Mouse (Mus musculus): ENCODE results near the gene Gamt. TPM values are rescaled to one million over a fixed set of nuclear protein-coding genes. Genes with fewer than 3 reads are reported as not detected.

The Gamt gene
- polyA plus RNA-seq, 2 experiments, result 74.1 to 90.8 TPM

DNA sequence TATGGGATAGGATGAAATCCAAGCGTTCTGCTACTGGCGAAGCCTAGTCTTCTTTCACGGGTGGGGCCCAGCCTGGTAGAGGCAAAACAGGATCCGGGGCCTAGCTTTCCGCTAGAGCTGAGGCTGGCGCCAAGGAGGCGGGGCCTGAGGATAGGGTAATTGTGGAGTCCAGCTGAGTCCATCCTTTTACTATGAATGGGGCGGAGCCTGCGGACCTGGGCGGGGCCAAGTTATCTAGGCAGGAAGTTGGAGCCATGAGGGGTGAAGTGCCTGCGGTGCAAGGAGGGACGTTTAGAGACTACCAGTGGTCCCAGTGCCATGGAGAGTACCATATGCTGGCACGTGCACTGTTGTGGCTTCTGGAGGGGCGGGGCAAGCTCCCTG lies 765 bp upstream of the Gamt start:
- Histone ChIP-seq H3K27ac (replicated peaks; ENCODE audit: low read depth, low read length) (peak overlapping the region; percentile 95), H3K9ac (ENCODE audit: low read depth, low read length, severe bottlenecking) (peak overlapping the region; percentile 50), H3K9me3 (ENCODE audit: control insufficient read depth, low read length) (no peaks in the 10 kb centered on the region), H3K4me3 (replicated peaks; ENCODE audit: low read length) (peak overlapping the region; percentile 53), H3K27me3 (ENCODE audit: control insufficient read depth, insufficient read depth, low read length) (no peaks in the 10 kb centered on the region), H3K4me2 (replicated peaks; ENCODE audit: low read depth, low read length, severe bottlenecking) (peak overlapping the region; percentile 90), H3K36me3 (ENCODE audit: control insufficient read depth, insufficient read depth, low read length) (peaks cover 22% of the 10 kb centered on the region), H3K4me1 (ENCODE audit: control insufficient read depth, insufficient read depth, low read length) (peaks cover 22% of the 10 kb centered on the region)
- DNase-seq (ENCODE audit: low spot score) (peak; percentile 96), ATAC-seq (ENCODE audit: low FRiP score, low read depth) (peak; percentile 60)
- 2% methylated on average over 14 of the region's 14 CpGs for WGBS
- no peak for TF ChIP-seq POLR2A (IDR thresholded peaks at IDR 0.05; ENCODE audit: borderline replicate concordance, extremely low read depth, insufficient read depth, insufficient read length)

DNA sequence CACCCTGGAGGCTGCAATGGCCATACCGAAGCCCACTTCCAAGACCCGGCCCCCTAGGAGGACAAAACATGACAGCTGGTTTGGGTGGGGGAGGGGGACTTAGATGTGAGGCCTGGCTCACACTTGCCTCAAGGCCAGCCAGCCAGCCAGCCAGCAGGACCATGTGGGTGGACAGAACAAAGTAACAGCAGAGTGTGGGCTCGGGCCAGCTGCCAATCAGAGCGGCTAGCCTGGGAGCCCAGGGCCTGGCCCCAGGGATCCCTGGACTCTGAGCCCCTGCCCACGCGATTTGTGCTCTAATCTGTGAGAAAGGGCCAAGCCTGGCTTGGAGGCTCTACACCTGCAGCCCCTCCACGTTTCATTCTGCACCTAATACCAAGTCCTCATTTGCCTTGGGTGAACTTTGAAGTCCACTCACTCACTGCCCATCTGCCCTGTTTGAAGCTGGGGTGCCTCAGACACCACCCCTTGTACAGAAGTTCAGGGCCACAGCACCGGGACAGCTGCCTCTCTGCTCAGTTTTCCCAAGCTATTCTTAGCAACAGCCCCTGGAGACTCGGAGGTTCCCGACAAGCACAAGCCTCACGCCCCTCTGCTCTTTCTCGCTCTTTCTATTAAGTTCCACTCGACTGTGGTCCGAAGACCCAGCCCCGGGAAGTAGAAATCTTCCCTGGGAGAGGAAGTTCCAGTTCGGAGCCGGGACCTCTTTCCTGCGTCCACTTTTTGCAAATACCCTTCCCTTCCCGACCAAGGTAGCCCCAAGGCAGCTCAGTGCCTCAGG lies 761 bp downstream of the Gamt start:
- Histone ChIP-seq H3K36me3 (ENCODE audit: control insufficient read depth, insufficient read depth, low read length) (peaks cover 37% of the 10 kb centered on the region), H3K9me3 (ENCODE audit: control insufficient read depth, low read length) (no peaks in the 10 kb centered on the region), H3K27me3 (ENCODE audit: control insufficient read depth, insufficient read depth, low read length) (no peaks in the 10 kb centered on the region), H3K9ac (ENCODE audit: low read depth, low read length, severe bottlenecking) (peak overlapping the region; percentile 50), H3K4me2 (replicated peaks; ENCODE audit: low read depth, low read length, severe bottlenecking) (peak overlapping the region; percentile 90), H3K4me3 (replicated peaks; ENCODE audit: low read length) (peak overlapping the region; percentile 53), H3K27ac (replicated peaks; ENCODE audit: low read depth, low read length) (peak overlapping the region; percentile 95), H3K4me1 (ENCODE audit: control insufficient read depth, insufficient read depth, low read length) (peaks cover 13% of the 10 kb centered on the region)
- no peak for TF ChIP-seq POLR2A (IDR thresholded peaks at IDR 0.05; ENCODE audit: borderline replicate concordance, extremely low read depth, insufficient read depth, insufficient read length)
- 8% methylated on average over 19 of the region's 19 CpGs for WGBS
- peak; percentile 44 for DNase-seq (ENCODE audit: low spot score)
- ATAC-seq (ENCODE audit: low FRiP score, low read depth), result no peak

DNA sequence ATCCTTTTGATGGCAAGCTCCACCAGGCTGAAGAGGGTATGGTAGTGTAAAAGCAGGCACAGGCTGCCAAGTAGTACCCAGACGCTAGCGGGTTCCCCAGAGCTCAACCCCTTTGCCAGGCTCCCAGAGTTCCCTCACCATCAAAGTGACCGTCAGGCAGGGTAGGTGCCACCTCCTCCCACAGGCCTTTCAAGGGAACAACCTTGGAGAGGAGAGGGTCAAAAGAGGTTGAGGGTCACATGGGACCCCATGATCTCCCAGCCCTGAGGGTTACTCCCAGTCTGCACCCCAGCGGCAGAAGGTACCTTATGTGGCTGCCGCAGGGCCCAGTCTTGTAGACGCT lies 1.4 kb downstream of the Gamt start:
- Histone ChIP-seq H3K27ac (replicated peaks; ENCODE audit: low read depth, low read length) (no peak overlapping the region), H3K4me3 (replicated peaks; ENCODE audit: low read length) (peak overlapping the region; percentile 53), H3K27me3 (ENCODE audit: control insufficient read depth, insufficient read depth, low read length) (no peaks in the 10 kb centered on the region), H3K4me1 (ENCODE audit: control insufficient read depth, insufficient read depth, low read length) (peaks cover 13% of the 10 kb centered on the region), H3K9ac (ENCODE audit: low read depth, low read length, severe bottlenecking) (peak overlapping the region; percentile 50; the same call in 1 of the 2 replicates), H3K36me3 (ENCODE audit: control insufficient read depth, insufficient read depth, low read length) (peaks cover 43% of the 10 kb centered on the region), H3K4me2 (replicated peaks; ENCODE audit: low read depth, low read length, severe bottlenecking) (peak overlapping the region; percentile 90), H3K9me3 (ENCODE audit: control insufficient read depth, low read length) (no peaks in the 10 kb centered on the region)
- DNase-seq (ENCODE audit: low spot score) (no peak), ATAC-seq (ENCODE audit: low FRiP score, low read depth) (no peak)
- no peak for TF ChIP-seq POLR2A (IDR thresholded peaks at IDR 0.05; ENCODE audit: borderline replicate concordance, extremely low read depth, insufficient read depth, insufficient read length)
- 75% methylated on average over 6 of the region's 6 CpGs for WGBS

DNA sequence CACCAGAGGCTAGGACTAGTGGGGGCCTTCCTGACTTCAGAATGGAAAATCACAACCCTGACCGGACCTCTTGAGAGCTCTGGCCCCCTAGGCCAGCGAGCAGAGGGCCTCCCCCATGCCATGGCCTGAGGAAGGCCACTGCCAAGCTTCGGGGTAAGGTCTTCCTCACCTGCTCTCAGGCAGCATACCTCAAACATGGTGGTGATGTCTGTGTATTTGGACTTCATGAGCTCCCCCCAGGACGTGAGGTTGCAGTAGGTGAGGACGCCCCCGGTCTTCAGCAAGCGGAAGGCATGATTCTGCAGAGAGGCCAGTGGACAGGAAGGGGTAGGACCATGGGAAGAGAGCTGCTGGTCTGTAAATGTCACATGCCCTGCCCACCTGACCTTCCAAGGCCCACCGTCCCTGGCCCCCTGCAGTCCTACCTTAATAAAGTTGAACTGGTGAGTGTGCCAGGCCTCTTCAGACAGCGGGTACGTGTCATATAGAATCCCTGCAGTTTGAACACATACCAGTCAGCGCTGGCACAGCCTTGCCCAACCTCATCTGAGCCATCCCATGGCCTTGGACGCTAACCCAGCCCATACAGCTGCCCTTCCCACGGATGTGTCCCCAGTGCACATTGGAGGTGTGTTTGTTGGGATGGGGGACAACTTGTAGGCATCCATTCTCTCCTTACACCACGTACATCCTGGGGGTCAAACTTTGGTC lies 1.9 kb downstream of the Gamt start:
- H3K36me3 ChIP-seq (ENCODE audit: control insufficient read depth, insufficient read depth, low read length), result peaks cover 49% of the 10 kb centered on the region
- peak overlapping the region; percentile 53; the same call in 1 of the 2 replicates for H3K4me3 ChIP-seq (replicated peaks; ENCODE audit: low read length)
- no peak for ATAC-seq (ENCODE audit: low FRiP score, low read depth)
- H3K27me3 ChIP-seq (ENCODE audit: control insufficient read depth, insufficient read depth, low read length), result no peaks in the 10 kb centered on the region
- H3K9me3 ChIP-seq (ENCODE audit: control insufficient read depth, low read length), result no peaks in the 10 kb centered on the region
- DNase-seq (ENCODE audit: low spot score), result no peak
- WGBS, result 91% methylated on average over 14 of the region's 14 CpGs
- peaks cover 13% of the 10 kb centered on the region for H3K4me1 ChIP-seq (ENCODE audit: control insufficient read depth, insufficient read depth, low read length)
- no peak overlapping the region for H3K27ac ChIP-seq (replicated peaks; ENCODE audit: low read depth, low read length)
- no peak overlapping the region for H3K9ac ChIP-seq (ENCODE audit: low read depth, low read length, severe bottlenecking)
- no peak for TF ChIP-seq POLR2A (IDR thresholded peaks at IDR 0.05; ENCODE audit: borderline replicate concordance, extremely low read depth, insufficient read depth, insufficient read length)
- H3K4me2 ChIP-seq (replicated peaks; ENCODE audit: low read depth, low read length, severe bottlenecking), result peak overlapping the region; percentile 90; the same call in 1 of the 2 replicates

DNA sequence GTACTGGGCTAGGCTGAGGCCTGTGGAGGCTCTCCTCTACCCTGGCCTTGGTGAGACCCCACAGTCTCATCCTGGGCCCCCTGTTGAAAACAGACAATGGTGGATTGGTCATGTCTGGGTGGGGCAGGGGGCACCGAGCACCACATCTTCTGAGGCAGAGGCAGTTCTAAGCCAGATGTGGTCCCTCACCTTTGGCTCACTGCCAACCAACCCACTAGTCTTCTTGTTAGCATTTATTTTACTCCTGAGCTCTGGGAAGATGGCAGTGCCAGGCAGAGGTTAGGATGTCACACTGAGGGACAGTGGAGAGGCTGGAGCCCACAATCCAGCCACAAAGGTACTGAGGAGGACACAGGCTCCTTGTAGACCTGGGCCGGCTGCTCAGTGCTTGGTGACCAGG lies 2.9 kb downstream of the Gamt start:
- H3K27ac ChIP-seq (replicated peaks; ENCODE audit: low read depth, low read length), result no peak overlapping the region
- H3K4me3 ChIP-seq (replicated peaks; ENCODE audit: low read length), result no peak overlapping the region
- 71% methylated on average over 2 of the region's 2 CpGs for WGBS
- DNase-seq (ENCODE audit: low spot score) (no peak), ATAC-seq (ENCODE audit: low FRiP score, low read depth) (no peak)
- no peak overlapping the region for H3K9ac ChIP-seq (ENCODE audit: low read depth, low read length, severe bottlenecking)
- no peaks in the 10 kb centered on the region for H3K9me3 ChIP-seq (ENCODE audit: control insufficient read depth, low read length)
- H3K4me1 ChIP-seq (ENCODE audit: control insufficient read depth, insufficient read depth, low read length), result peaks cover 13% of the 10 kb centered on the region
- no peaks in the 10 kb centered on the region for H3K27me3 ChIP-seq (ENCODE audit: control insufficient read depth, insufficient read depth, low read length)
- TF ChIP-seq POLR2A (IDR thresholded peaks at IDR 0.05; ENCODE audit: borderline replicate concordance, extremely low read depth, insufficient read depth, insufficient read length), result no peak
- peaks cover 58% of the 10 kb centered on the region for H3K36me3 ChIP-seq (ENCODE audit: control insufficient read depth, insufficient read depth, low read length)
- H3K4me2 ChIP-seq (replicated peaks; ENCODE audit: low read depth, low read length, severe bottlenecking), result no peak overlapping the region

Measured in limb, embryonic 14.5 days (tissue).